Mouse (Mus musculus) kidney, adult 2 months (tissue): ENCODE results near the gene Aurkb. TPM values are rescaled to one million over a fixed set of nuclear protein-coding genes. Genes with fewer than 3 reads are reported as not detected.

Experiments used
- DNase-seq: peaks from one replicate; pipeline ENCODE4 v3.0.0; 2021
- H3K27ac ChIP-seq: fragments of 200-500 bp; 2 replicates; pipeline ENCODE4 v1.5.1; 2012; ENCODE audit warnings: low read depth, low read length, control low read depth, inconsistent platforms; ENCODE audit not compliant: insufficient read depth
- H3K27me3 ChIP-seq: fragments of 200-500 bp; replicated peaks from 2 replicates; pipeline ENCODE4 v1.6.1; 2012; ENCODE audit warnings: mild to moderate bottlenecking, moderate library complexity, low read length, inconsistent platforms; ENCODE audit not compliant: control insufficient read depth, insufficient read depth
- H3K36me3 ChIP-seq: fragments of 200-500 bp; 2 replicates; pipeline ENCODE4 v1.6.1; 2012; ENCODE audit warnings: mild to moderate bottlenecking, moderate library complexity, low read length, inconsistent platforms; ENCODE audit not compliant: control insufficient read depth, insufficient read depth
- H3K4me1 ChIP-seq: fragments of 200-500 bp; 2 replicates; pipeline ENCODE4 v1.6.1; 2011; ENCODE audit warnings: low read length; ENCODE audit not compliant: control insufficient read depth, insufficient read depth
- H3K4me3 ChIP-seq: fragments of 200-500 bp; 2 replicates; pipeline ENCODE4 v1.5.1; 2011; ENCODE audit warnings: mild to moderate bottlenecking, low read depth, low read length, control low read depth; ENCODE audit not compliant: insufficient read depth
- CTCF ChIP-seq: fragments of 200-500 bp; conservative IDR thresholded peaks from 2 replicates; pipeline ENCODE4 v1.5.1; 2011; ENCODE audit warnings: low read depth, mild to moderate bottlenecking, control low read depth, low read length, moderate library complexity, mixed read lengths; ENCODE audit not compliant: insufficient read depth, insufficient read length
- POLR2A ChIP-seq: fragments of 200-500 bp; IDR thresholded peaks from one replicate; pipeline ENCODE4 v1.6.1; 2011; ENCODE audit warnings: low read depth, low read length, control low read depth
- WGBS: fragments of 180-500 bp; shearing (Covaris S2); methylation state at CpG from one replicate; pipeline ENCODE4 v1.1.7; 2018; 5-methylcytosine and 5-hydroxymethylcytosine counted together
- polyA plus RNA-seq: library from polyadenylated mRNA; depleted of rRNA; stranded (reverse); fragments of >200 nt; gene quantifications from 2 replicates; pipeline ENCODE4 v1.2.3, GENCODE M21; 2012

Gene Aurkb
- polyA plus RNA-seq, 1 experiment = 1.7 TPM

DNA sequence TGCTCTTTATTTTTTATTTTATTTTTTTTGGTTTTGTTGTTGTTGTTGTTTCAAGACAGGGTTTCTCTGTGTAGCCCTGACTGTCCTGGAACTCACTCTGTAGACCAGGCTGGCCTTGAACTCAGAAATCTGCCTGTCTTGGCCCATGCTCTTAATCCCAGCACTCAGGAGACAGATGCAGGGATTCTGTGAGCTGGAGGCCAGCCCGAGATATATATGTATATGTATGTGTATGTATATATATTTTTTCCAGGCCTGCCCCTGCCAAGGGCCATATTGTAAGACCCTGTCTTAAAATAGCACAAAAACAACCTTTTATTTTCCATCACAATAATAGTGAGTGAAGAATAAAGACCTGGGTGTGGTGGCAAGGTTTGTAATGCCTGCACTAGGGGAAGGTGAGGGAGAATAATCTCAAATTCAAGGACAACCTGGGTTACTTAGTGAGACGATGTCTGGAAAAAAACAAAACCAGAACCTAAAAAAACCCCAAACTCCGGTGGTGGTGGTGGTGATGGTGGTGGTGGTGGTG lies 20.0 kb downstream of the Aurkb start:
- 81% methylated on average over 3 of the region's 3 CpGs for WGBS
- no peak for TF ChIP-seq CTCF
- TF ChIP-seq POLR2A = no peak
- DNase-seq = no peak
- no peak overlapping the region for H3K4me3 ChIP-seq
- H3K4me1 ChIP-seq = peaks cover 25% of the 10 kb centered on the region
- no peaks in the 10 kb centered on the region for H3K36me3 ChIP-seq
- H3K27ac ChIP-seq = no peak overlapping the region
- H3K27me3 ChIP-seq = no peaks in the 10 kb centered on the region

DNA sequence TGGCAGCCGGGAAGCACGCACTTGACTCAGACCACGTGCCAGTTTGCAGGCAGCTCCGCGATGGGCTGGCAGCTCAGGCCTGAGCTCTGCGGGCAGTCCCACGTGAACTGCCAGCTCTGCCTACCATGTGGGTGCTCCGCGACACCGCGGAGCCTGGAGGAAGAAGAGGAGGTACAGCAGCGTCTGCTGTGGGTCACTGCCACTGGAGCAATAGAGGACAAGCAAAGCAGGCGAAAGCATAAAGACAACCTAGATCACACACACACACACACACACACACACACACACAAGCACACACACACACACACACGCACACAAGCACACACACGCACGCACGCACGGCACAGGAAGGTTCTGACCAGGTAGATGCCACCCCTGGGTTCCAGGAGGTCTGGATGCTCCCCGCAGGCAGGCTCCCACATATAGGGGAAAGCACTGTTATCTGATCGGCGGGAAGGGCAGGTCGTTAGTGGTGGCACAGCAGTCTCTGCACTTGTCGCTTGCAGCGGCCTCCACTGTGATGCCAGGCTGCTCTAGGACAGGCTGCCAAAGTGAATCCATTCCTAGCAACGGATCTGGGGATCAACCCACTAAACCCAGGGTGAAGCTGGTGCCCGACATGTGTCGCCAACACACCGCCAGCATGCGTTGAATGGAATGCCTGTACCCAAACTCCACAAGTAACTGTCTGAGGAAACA lies 20.9 kb downstream of the Aurkb start:
- WGBS = 7% methylated on average over 29 of the region's 29 CpGs
- peaks cover 24% of the 10 kb centered on the region for H3K4me1 ChIP-seq

DNA sequence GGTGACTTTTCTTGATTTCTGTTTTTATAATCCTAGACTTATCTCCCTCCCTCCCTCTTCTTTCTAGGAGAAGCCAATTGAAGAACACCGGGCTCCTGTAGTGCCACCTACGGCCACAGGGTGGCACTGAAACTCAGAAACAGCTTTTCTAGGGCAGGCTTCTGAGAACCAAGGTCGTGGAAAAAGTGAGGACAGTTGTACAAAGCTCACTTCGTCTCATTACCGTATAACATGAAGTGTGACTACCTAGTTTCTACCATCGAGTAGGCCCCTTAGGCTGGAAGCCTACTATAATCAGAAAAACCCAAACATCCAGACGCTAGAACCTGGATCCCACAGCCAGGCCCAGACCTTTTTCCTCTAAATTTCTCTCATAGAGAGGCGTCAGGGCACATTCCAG lies 21.5 kb downstream of the Aurkb start:
- peaks cover 26% of the 10 kb centered on the region; the same call in 1 of the 2 replicates for H3K4me1 ChIP-seq
- TF ChIP-seq CTCF (peak; percentile 89), POLR2A (no peak)
- H3K27me3 ChIP-seq = no peaks in the 10 kb centered on the region
- WGBS = 6% methylated on average over 8 of the region's 8 CpGs
- no peak overlapping the region for H3K4me3 ChIP-seq
- no peaks in the 10 kb centered on the region for H3K36me3 ChIP-seq
- H3K27ac ChIP-seq = 0 out of 2 replicates have a peak overlapping the region, but pooled peaks have one; percentile 48
- DNase-seq = peak; percentile 95

More for the DNA sequence above, 20.9 kb downstream of the Aurkb start:
- Histone ChIP-seq H3K27me3 (no peaks in the 10 kb centered on the region), H3K4me3 (peak overlapping the region; percentile 6), H3K36me3 (no peaks in the 10 kb centered on the region), H3K27ac (no peak overlapping the region)
- DNase-seq = no peak
- no peak for TF ChIP-seq POLR2A
- no peak for TF ChIP-seq CTCF

DNA sequence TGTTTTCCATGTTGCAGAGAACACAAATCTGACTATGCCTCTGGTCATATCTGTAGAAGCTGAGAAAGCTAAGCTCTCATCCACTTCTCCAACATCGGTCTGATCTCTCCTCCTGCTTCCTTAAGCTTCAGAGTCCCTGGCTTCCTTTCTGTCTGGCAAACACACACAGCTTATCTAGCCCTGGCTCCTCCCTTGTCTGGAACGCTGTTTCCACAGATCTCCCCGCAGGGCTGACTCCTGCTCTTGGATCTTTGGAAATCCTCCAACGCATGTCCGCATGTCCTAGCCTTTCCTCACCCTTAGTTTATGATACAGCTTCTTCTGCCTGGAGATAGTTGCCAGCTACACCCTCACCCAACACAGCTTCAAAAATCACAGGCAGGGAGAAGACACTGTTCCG lies 22.2 kb downstream of the Aurkb start:
- DNase-seq = no peak
- WGBS = 56% methylated on average over 6 of the region's 6 CpGs
- H3K27ac ChIP-seq = no peak overlapping the region
- H3K4me1 ChIP-seq = peaks cover 28% of the 10 kb centered on the region; the same call in 1 of the 2 replicates
- no peak overlapping the region for H3K4me3 ChIP-seq
- TF ChIP-seq CTCF (no peak), POLR2A (no peak)
- no peaks in the 10 kb centered on the region for H3K27me3 ChIP-seq
- H3K36me3 ChIP-seq = no peaks in the 10 kb centered on the region

DNA sequence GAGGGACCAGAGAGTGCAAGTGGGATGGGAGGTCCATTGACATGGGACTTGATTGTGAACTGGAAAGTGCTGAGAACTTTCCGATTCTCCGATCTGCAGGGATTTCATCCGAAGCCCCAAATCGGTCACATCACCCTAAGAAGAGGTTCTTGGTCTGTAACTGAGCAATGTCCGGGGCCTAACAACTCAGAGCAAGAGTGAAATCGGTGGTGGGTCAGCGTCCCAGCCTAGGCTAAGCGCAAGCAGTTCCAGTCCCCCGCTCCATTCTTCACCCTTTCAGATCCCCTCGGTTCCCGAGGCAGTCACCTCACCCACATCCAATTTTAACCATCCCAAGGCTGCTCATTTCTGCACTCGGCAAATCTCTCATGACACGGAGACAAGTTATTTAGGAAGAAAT lies 24.6 kb downstream of the Aurkb start:
- DNase-seq = no peak
- Histone ChIP-seq H3K27ac (peak overlapping the region; percentile 71), H3K27me3 (no peaks in the 10 kb centered on the region), H3K4me3 (peak overlapping the region; percentile 95), H3K36me3 (no peaks in the 10 kb centered on the region), H3K4me1 (peaks cover 24% of the 10 kb centered on the region; the same call in 1 of the 2 replicates)
- 2% methylated on average over 13 of the region's 13 CpGs for WGBS
- TF ChIP-seq POLR2A (no peak), CTCF (no peak)

DNA sequence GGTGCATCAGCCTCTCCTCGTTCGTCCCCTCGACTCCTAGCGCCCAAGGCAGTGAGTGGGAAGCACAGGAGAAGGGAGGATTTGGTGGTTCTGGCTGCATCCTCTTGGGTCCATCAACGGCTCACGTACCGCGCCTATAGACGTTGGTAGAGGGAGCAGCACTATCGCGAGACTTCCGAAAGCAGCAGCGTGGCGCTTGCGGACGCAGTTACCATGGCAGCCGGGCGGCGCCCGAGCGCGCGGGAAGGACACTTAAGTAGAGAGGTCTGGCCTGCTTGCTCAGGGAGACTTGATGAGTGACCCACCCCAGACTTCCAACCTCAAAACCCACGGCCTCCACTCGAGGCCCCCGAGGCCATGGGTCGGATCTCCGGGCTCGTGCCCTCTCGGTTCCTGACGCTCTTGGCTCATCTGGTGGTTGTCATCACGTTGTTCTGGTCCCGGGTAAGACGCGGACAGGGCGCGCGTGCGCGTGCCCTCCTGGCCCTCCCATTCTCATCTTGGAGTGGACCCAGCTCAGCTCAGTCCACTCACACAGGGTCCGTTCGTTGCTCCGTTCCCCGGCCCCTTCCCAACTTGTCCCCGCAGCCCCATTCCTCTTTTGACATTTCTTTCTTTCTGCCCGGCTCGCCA lies 25.3 kb downstream of the Aurkb start, which contains the start of gene Tmem107:
Gene Tmem107, plus strand, starts transcription at position 217 of the 633 bp plus-strand sequence.
- Histone ChIP-seq H3K36me3 (no peaks in the 10 kb centered on the region), H3K4me1 (peaks cover 24% of the 10 kb centered on the region; the same call in 1 of the 2 replicates), H3K4me3 (peak within 1 kb of the TSS; percentile 95), H3K27ac (peak within 1 kb of the TSS; percentile 71), H3K27me3 (no peaks in the 10 kb centered on the region)
- WGBS = 1% methylated on average over 47 of the region's 47 CpGs
- peak; percentile 92 for TF ChIP-seq POLR2A
- TF ChIP-seq CTCF = no peak
- peak; percentile 97 for DNase-seq

DNA sequence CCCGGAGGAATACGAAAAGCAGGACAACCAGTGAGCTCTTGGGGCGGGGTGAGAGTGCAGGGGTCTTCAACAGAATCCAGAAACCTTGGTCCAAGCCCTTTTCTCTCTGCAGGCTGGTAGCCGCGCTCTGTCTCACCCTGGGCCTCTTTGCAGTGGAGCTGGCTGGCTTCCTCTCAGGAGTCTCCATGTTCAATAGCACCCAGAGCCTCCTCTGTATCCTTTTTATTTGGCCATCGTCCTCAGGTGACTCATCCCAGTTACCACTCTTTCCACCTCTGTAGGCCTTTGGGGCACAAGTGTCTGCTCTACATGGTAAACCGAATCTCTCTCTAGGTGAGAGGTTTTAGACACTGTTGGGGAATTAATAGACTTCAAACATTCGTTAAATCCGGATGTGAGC lies 25.8 kb downstream of the Aurkb start:
- Histone ChIP-seq H3K4me1 (peaks cover 23% of the 10 kb centered on the region; the same call in 1 of the 2 replicates), H3K4me3 (peak overlapping the region; percentile 95), H3K36me3 (no peaks in the 10 kb centered on the region), H3K27ac (peak overlapping the region; percentile 24; the same call in 1 of the 2 replicates), H3K27me3 (no peaks in the 10 kb centered on the region)
- no peak for TF ChIP-seq POLR2A
- TF ChIP-seq CTCF = no peak
- 26% methylated on average over 9 of the region's 9 CpGs for WGBS
- no peak for DNase-seq
